Mouse (Mus musculus) right cerebral cortex, postnatal 14 days (tissue): ENCODE measurements at regions not wholly inside any gene's neighbourhood (a gene's known extent, or its start where the extent isn't known, plus 50 kb on each side); places are given as distances from the start of the nearest gene placed in this dataset.

Experiments used
- DNase-seq: peaks from one replicate; pipeline ENCODE4 v3.0.0; 2022

DNA sequence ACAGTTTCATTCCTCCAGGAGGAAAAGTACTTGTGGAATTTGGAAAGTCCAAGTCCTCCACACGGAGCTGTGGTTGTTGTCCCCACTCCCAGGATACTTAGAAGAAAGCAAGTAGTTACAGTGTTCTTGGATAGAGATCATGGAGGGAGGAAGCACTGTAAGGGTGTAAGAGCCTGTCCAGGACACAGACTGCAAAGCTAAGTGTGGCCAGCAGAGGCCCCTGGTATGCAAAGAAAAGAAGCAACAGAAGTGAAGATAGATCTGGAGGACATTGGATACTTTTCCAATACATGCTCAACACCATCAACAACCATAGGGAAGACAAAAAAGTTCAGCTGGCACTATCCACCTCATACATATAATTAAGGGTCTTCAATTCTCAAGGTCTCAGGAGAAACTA, 197.4 kb downstream of the Meis1 start:
- DNase-seq, result no peak

- DNase-seq, result no peak
Measured at GRCm38 (mm10) chr11:18814110-18814509, 204.7 kb downstream of the Meis1 start.

- DNase-seq, result no peak
Measured at GRCm38 (mm10) chr11:18767479-18767878, 251.3 kb downstream of the Meis1 start.

DNA sequence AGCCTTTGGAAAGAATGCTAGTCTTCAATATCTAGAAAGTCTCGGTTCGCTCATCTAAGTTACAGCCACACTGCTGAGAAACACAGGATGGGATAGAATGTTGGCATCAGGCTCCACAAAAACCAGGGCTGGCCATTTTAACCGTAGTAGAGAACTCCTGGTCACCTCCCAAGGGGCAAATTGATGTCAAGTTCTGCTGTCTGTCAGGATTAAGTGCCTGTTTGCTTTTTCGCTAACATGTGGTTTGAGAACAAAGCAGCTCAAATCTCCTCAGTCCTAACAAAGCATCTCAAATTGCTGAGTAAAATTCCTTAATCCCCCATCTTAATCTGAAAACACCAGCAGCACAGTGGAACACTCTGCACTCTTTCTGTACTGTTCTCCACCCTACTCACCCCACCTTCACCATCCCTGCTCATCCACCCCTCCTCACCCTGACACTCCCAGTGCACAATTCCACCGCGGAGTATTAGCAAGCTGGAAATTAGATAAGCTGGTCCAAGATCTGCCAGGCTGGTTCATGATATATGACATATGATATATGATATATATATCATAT, 252.2 kb downstream of the Meis1 start:
- no peak for DNase-seq

DNA sequence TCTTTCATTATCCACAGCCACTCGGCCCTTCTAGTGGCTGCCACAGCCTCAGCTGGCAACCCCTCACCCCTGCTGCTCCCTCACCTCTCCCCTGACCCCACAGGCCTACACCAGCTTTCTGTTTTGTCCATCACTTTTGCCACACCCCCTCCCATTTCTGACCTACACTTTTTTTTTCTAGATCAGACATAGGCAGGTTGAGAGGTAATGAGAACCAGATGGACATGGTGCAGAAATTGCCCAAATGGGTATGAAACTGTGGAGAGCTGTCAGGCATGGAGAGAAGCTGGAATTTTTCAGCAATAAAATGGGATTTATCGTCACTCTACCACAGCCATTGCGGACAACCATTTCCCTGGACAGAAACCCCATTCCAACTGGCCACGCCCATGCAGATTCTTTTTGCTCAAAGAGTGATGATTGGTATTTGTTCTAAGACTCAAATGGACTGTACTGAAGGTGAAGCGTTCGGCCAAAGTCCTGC, 260.2 kb downstream of the Meis1 start:
- DNase-seq, result no peak

DNA sequence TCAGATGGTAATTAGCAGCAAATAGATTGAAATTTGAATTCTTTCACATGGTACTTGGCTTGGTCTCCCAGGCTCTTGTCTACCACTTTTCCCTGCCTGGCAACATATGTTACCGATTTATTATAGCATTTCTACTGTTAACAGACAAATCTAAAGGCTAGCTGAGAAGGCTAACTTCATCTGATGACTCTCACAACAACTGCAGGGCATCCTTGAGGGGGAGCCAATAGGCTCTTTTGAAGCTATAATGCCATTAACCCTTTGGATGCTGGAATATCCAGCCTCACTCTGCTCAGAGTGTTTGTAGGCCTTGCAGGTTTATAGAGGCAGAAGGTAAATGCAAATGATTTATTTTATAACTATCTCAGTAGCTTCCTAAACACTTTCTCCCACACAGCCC, 262.2 kb downstream of the Meis1 start:
- no peak for DNase-seq

DNA sequence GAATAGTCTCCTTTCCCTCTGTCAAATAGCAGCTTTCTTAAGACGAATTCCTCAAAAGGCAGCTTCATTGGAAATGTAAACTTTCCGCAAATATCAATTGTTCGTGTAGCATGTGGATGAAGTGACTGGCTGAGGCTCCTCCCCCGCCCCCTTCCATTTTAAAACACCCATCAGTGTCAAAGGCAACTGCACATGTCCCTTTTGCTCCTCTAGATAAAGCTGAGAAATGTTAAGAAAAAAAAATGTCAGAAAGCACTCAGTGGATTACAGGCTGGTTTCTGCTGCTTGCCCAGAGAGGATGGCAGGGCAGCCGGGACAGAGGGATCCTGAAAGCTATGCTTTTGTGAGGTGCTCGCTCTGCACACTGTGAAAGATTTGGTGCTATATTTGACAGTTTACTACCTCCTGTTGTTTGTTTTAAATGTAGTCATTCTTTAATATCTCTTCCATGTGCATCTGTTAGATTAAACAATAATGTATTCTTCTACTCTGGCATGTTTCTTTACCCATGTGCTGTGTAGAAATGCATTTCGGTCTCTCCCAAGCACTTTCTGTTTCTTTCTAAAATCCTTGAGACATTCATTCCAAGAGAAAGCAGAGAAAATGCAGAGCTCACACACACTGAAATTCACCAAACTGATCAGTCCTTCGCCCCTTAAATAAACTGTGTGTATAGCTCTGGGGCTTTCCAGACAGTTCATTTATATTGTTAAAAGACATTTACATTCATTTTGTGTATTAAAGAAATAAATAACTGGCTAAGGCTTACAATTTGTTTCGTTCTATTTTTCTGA, 263.9 kb downstream of the Meis1 start:
- no peak for DNase-seq

GRCm38 (mm10) chr11:18753856-18754255, 264.9 kb downstream of the Meis1 start:
- no peak for DNase-seq

DNA sequence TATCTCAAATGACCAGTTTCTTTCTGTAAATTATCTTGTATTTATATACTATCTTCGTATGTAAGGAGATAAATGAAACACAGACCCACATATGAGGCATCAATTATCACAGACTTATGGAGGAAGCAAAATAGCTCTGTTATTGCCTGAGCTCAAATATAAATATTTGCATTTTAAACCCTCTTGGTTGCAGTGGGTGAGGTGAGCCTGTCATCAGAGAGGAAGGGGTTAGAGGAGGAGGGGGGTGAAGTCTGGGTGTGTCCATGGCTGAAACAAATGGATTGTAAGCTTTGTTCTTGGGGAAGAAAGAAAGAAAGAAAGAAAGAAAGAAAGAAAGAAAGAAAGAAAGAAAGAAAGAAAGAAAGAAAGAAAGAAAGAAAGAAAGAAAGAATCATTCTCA, 265.5 kb downstream of the Meis1 start:
- DNase-seq, result no peak

DNA sequence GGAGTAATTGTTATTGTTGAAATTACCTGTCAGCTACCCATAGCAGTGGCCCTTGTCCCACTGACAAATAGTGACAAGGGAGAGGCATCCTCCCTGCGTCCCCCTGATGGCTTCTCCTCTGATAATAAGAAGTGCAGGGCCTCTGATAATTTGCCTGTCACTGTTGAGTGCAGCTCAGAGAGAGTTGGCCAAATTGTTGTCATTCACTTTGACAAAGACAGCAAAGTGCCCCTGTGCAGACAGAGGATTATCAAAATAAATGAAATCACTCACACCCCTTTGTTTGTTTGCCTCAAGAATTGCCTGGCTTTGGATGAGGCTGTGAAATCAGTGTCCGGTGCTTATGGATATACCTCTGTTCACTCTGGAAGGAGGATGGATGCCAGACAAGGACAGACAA, 266.3 kb downstream of the Meis1 start:
- no peak for DNase-seq

DNA sequence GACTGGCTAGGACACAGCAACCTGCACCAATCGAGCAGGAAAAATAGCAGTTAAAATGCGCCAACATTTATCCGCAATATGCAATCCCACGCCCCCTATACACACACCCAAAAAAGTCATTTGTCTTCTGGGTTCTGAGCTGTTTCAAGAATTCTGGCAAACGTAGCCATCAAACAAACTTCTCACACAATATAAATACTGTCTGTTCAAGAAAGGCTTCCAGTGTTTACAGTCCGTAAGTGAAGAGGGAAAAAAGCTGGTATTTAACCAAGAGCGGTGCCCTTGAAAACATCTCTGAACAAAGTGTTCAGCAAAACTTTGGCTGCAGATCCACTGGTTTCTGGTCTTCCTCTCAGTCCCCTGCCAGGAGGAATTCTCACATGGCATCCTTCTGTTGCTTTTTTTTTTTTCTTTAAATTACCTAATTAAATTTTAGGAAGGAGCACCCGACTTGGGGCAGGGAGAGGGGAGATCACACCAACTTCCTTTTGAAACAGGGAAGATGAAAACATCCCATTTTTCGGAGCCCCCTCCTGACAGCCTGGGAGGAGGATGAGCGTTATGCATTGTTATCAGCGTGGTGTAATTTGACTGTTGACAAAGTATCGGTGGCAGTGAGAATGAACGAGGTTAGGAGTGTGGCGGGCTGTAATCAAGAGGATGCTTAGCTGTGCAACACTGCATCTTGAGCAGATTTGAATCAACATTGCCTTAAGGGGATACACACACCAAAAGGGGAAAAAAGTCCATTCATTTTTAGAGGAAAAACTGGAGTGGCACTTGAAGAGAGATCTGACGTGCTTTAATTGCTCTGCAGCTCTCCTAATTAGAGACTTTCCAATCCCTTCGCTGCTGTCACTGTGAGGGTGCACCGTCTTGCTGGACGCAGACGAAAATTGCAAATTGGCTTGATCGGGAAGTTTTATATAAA, 267.6 kb downstream of the Meis1 start:
- no peak for DNase-seq

DNA sequence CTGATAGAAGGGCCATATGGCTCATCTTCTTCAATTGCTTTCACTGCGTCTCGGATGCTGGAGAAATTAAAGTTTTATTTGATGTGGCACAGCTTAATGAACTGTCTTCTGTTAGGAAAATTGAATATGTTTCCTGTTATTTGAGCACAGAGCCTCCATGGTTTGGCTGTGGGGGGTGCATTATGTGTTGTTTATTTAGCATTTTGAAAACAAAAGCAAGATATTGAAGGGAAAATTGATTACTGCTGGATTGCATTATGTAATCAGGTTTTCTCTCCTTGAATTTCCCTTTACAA, 268.8 kb downstream of the Meis1 start:
- no peak for DNase-seq

DNA sequence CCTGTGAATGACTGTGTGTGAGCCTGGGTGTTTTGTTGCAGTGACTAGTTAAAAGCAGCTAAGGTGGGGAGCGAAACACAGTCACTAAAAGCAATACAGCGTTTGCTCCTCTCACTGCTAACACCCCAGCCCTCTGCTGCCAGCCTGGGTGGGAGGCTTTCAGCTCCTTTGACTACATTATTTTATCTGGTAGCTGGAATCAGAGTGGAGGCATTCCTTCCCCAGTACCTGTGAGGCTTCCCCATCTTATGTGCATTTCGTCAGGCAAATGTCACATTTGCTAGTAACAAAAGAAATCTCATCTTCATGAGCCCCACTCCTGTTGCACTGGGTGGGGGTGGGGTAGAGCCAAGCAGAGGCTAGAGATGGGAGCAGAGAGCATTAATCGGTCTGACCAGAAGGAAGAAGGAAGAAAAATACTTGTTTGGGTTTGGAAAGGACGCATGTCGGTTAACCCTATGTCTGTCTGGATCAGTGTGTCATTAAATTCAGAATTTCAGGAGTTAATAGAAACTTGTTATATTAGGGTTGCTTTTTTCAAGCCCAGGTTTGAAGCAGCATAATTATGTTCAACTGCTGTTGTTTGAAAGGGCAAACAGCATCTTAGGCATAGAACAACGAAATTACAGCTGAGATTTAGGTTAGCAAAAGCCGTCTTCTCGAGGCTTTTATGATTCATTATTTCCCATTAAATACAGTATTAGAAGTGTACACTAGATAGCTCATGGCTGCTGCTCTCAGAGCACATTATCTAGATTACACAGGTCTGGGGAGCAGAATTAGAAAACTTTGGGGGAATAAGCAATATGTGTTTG, 269.3 kb downstream of the Meis1 start:
- DNase-seq, result no peak

DNA sequence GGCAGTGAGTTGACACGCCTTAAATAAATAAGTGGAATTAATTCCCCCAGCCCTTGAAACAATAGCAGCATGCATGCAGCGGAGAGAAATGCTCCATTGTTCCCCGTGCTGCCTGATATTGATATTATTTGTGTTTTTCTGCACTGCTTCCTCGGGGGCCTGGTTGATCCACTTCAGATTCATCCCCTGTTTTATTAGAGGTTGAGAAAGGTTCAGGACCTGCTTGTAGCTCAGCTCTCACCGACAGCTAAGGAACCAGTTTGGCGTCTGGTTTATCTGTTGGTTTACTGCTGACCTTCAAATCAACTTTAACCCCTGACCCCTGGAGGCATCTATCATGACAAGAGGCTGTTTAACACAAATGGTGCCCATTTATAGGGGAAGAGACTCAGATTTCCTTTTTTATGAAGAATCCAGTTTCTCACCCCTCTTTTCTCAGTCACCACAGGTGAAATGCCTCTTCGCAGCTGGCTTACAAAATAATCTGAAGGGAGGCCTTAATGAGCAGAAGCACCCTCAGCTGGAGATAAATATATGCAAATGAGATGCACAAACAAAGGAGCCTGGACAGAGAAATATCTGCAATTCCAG, 270.8 kb downstream of the Meis1 start:
- DNase-seq, result no peak

DNA sequence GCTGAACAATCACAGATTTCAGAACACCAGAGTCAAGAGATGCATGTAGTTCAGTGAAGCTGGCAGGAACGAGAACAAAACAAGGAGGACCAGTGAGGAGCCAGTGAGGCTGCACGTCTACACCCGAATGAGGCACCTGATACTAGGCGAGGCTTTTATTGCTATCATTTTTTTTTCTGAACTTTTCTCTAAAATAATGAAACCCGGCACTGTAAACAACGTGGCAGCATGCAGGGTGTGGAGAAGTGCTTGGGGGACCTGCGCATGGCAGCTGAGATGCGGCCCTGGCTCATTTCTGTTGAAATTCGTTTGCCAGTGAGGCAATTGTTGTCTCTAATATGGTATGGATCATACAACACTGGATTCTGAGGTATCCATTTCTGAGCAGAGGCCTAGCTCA, 271.4 kb downstream of the Meis1 start:
- no peak for DNase-seq

DNA sequence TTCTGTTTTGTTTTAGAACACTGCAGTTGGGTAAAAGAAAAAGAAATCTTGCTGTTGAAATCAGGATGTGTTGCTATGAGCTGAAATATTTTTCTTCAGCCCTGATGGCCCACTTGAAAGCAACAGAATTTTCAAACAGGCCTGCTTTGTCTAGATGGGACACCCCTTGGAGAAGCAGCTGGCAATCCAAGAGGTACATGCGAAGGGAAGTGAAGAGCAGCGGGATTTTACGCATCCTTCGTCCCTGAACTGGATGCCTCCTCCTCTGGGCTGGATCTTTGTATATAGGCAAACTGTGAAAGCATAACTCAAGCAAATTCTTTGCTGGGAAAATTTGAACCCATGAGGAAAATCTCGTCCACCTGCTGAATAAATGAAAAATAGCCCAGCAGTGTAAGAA, 272.3 kb downstream of the Meis1 start:
- DNase-seq, result no peak

- DNase-seq, result no peak
Measured at GRCm38 (mm10) chr11:18745840-18746239, 272.9 kb downstream of the Meis1 start.

DNA sequence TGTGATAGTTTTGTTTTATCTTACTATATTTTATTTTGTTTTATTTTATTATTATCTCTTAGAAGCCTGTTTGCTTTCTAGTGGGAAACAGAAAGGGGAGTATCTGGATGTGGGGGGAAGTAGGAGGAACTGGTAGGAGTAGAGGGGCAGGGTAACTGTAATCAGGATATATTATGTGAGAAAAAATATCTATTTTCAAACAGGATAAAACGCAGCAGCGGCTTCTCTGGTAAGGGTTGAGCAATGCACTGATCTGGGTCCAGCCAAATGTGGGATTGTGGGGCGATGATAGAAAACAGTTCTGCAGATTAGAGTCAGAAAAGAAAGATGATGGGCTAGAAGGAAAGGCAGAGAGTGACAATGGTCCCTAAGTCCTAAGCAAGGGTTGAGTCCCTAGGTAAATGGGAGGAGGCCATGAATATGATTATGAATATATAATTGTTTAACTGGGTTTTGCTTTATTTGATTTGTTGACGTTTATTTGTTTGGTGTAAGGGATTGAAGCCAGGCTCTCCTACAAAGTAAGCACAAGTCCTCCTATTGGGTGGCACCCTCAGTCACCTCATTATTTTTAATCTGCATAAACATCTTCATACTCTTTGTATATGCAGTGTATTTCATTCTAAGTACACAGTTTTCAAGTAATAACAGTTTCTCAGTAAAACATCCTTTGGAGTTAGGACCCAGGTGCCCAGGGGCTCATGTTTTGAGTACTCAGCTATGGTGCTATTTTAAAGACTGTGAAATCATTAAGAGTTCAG, 283.7 kb downstream of the Meis1 start:
- no peak for DNase-seq

DNA sequence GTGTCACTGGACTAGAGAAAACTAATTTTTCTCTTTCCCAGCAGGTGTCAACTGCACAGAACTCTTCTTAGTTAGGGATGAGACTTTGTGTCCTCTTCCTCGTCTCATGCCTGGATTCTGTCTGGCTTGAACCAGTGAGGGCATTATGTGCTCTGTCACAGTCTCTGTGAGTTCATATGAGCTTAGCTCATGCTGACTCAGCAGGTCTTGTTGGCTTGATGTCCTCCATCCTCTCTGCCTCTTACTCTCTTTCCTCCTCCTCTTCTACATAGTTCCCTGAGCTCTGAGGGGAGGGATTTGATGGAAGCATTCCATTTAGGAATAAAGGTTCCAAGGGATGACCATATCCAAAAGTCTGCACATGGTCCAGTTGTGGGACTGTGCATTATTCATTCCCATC, 284.7 kb downstream of the Meis1 start:
- no peak for DNase-seq

GRCm38 (mm10) chr11:18729742-18730141, 289.0 kb downstream of the Meis1 start:
- DNase-seq, result no peak

DNA sequence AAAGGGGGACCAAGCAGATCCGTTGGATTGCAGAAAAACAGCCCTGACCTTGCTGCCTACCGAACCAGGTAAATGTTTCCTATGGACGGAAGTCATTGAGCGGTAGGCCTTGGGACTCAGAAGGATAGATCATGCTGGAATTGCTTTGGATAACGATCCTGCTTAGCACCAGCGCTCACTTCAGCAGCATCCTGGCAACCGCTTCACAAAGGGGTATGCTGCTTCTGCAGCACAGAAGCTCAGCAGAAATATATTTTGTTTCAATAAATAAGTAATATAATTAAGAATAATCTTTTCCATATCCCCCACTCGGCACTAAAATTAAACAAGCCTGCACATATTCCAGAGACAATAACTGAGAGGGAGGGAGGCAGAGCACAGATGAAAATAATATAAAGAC, 296.0 kb downstream of the Meis1 start:
- DNase-seq, result no peak

- no peak for DNase-seq
Measured at GRCm38 (mm10) chr11:18715851-18716126, 303.0 kb downstream of the Meis1 start.
